Mouse (Mus musculus) liver, embryonic 15.5 days (tissue): ENCODE measurements at regions not wholly inside any gene's neighbourhood (a gene's known extent, or its start where the extent isn't known, plus 50 kb on each side); places are given as distances from the start of the nearest gene placed in this dataset.

ENCODE experiments used
- ATAC-seq: fragments of 200-750 bp; cut with Nextera tagmentation; 2 replicates; pipeline ENCODE4 v1.8.0; 2017; ENCODE audit warnings: moderate number of reproducible peaks, mild to moderate bottlenecking, moderate library complexity; ENCODE audit not compliant: insufficient read depth
- H3K27ac ChIP-seq: fragments of 300-500 bp; sonication (generic); replicated peaks from 2 replicates; pipeline ENCODE4 v1.5.1; 2015; ENCODE audit warnings: mild to moderate bottlenecking, inconsistent platforms
- H3K27me3 ChIP-seq: fragments of 300-500 bp; sonication (generic); 2 replicates; pipeline ENCODE4 v1.6.1; 2015; ENCODE audit warnings: mild to moderate bottlenecking, inconsistent platforms
- H3K36me3 ChIP-seq: fragments of 300-500 bp; sonication (generic); replicated peaks from 2 replicates; pipeline ENCODE4 v1.6.1; 2015; ENCODE audit warnings: moderate library complexity, mild to moderate bottlenecking, inconsistent platforms
- H3K4me1 ChIP-seq: fragments of 300-500 bp; sonication (generic); replicated peaks from 2 replicates; pipeline ENCODE4 v1.6.1; 2015; ENCODE audit warnings: inconsistent platforms
- H3K4me2 ChIP-seq: fragments of 300-500 bp; sonication (generic); 2 replicates; pipeline ENCODE4 v1.6.1; 2015; ENCODE audit warnings: moderate library complexity, mild to moderate bottlenecking, inconsistent platforms
- H3K4me3 ChIP-seq: fragments of 300-500 bp; sonication (generic); replicated peaks from 2 replicates; pipeline ENCODE4 v1.5.1; 2015; ENCODE audit warnings: mild to moderate bottlenecking, inconsistent platforms
- H3K9ac ChIP-seq: fragments of 300-500 bp; sonication (generic); 2 replicates; pipeline ENCODE4 v1.6.1; 2015; ENCODE audit warnings: moderate library complexity, mild to moderate bottlenecking, inconsistent platforms
- H3K9me3 ChIP-seq: fragments of 300-500 bp; sonication (generic); replicated peaks from 2 replicates; pipeline ENCODE4 v1.6.1; 2016; ENCODE audit warnings: inconsistent platforms
- WGBS: fragments of 180-500 bp; shearing (Covaris S2); methylation state at CpG from one replicate; pipeline ENCODE4 v1.1.7; 2015; ENCODE audit warnings: mixed read lengths; ENCODE audit not compliant: insufficient replicate concordance; 5-methylcytosine and 5-hydroxymethylcytosine counted together

DNA sequence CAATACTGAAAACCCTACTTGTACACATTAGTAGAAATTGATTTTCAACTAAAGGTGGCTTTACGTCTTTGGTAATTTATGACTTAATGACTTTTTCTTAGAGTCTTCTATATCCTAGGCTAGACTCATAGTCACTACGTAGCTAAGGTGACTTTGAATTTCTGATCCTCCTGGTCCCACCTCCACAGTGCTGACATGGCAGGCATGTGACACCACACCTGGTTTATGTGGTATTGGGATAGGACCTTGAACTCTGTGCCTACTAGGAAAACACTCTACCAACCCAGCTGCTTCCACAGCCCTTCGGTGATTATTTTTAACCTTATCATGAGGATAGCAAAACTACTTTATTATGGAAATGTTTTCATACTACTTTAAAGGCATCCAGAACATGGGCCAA lies 51.5 kb upstream of the D7Ertd443e start:
- no peak overlapping the region for H3K9ac ChIP-seq
- H3K4me1 ChIP-seq, result no peaks in the 10 kb centered on the region
- no peaks in the 10 kb centered on the region for H3K27me3 ChIP-seq
- no peak overlapping the region for H3K4me2 ChIP-seq
- ATAC-seq, result no peak
- H3K36me3 ChIP-seq, result no peaks in the 10 kb centered on the region
- H3K9me3 ChIP-seq, result no peaks in the 10 kb centered on the region
- no peak overlapping the region for H3K4me3 ChIP-seq
- no peak overlapping the region for H3K27ac ChIP-seq
- 65% methylated on average over 3 of the region's 3 CpGs for WGBS

DNA sequence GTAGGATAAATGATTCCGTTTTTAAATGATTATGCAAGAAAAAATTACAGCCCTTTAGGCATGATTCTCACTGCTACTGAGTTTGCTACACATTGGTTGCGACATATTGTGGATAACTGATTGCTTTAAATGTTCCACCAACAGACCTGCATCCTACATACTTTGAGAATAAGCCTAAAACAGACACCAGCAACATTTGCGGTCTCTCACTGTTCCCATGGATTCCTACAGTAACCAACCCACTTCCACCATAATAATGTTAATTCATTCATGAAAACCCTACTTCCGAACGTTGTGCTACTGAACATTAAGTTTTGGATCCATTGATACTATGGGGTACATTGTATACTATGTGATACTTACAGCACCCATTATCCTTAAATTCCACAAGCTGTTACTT lies 53.8 kb upstream of the D7Ertd443e start:
- ATAC-seq, result no peak
- no peaks in the 10 kb centered on the region for H3K36me3 ChIP-seq
- no peak overlapping the region for H3K27ac ChIP-seq
- no peak overlapping the region for H3K4me3 ChIP-seq
- H3K27me3 ChIP-seq, result no peaks in the 10 kb centered on the region
- H3K9me3 ChIP-seq, result no peaks in the 10 kb centered on the region
- H3K4me2 ChIP-seq, result no peak overlapping the region
- H3K9ac ChIP-seq, result no peak overlapping the region
- no peaks in the 10 kb centered on the region for H3K4me1 ChIP-seq
- WGBS, result 61% methylated on average over 5 of the region's 5 CpGs

- H3K4me2 ChIP-seq, result no peak overlapping the region
- no peak for ATAC-seq
- no peak overlapping the region for H3K9ac ChIP-seq
- H3K9me3 ChIP-seq, result no peaks in the 10 kb centered on the region
- no peaks in the 10 kb centered on the region for H3K36me3 ChIP-seq
- H3K4me3 ChIP-seq, result no peak overlapping the region
- H3K27me3 ChIP-seq, result no peaks in the 10 kb centered on the region
- H3K4me1 ChIP-seq, result no peaks in the 10 kb centered on the region
- no peak overlapping the region for H3K27ac ChIP-seq
- 49% methylated on average over 8 of the region's 8 CpGs for WGBS
Measured at GRCm38 (mm10) chr7:134445008-134445806, 59.7 kb upstream of the D7Ertd443e start.

GRCm38 (mm10) chr7:134447648-134448202 lies 62.3 kb upstream of the D7Ertd443e start:
- Histone ChIP-seq H3K36me3 (no peaks in the 10 kb centered on the region), H3K27ac (no peak overlapping the region), H3K4me1 (no peaks in the 10 kb centered on the region), H3K9ac (no peak overlapping the region), H3K27me3 (no peaks in the 10 kb centered on the region), H3K4me2 (no peak overlapping the region), H3K9me3 (no peaks in the 10 kb centered on the region), H3K4me3 (no peak overlapping the region)
- ATAC-seq, result no peak

DNA sequence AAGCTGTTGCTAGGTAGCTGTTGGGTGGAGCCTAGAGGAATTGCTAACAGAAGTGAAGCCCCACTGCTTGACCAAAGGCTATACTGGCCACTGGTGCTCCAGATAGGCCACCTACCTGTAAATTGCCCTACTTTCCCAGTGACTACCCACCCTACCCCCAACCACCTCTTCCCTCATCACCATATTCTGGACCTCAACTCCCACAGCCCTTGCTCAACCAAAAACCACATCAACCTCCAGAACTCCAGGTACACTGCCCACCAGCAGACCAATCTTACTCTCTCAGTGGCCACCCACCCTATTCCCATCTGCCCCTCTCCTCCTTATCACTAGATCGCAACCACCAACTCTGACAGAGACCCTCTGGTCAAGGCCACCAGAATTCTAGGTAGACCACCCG lies 63.4 kb upstream of the D7Ertd443e start:
- H3K4me1 ChIP-seq, result no peaks in the 10 kb centered on the region
- H3K36me3 ChIP-seq, result no peaks in the 10 kb centered on the region
- no peak overlapping the region for H3K4me3 ChIP-seq
- no peak overlapping the region for H3K4me2 ChIP-seq
- ATAC-seq, result no peak
- no peaks in the 10 kb centered on the region for H3K9me3 ChIP-seq
- WGBS, result 46% methylated on average over 2 of the region's 2 CpGs
- H3K27me3 ChIP-seq, result no peaks in the 10 kb centered on the region
- no peak overlapping the region for H3K27ac ChIP-seq
- H3K9ac ChIP-seq, result no peak overlapping the region

- Histone ChIP-seq H3K9me3 (no peaks in the 10 kb centered on the region), H3K4me3 (no peak overlapping the region), H3K4me1 (no peaks in the 10 kb centered on the region), H3K36me3 (no peaks in the 10 kb centered on the region), H3K27me3 (no peaks in the 10 kb centered on the region), H3K9ac (no peak overlapping the region), H3K4me2 (no peak overlapping the region), H3K27ac (no peak overlapping the region)
- WGBS, result 72% methylated on average over 3 of the region's 3 CpGs
- no peak for ATAC-seq
Measured at GRCm38 (mm10) chr7:134462677-134463076, 77.2 kb upstream of the D7Ertd443e start.

- Histone ChIP-seq H3K4me3 (no peak overlapping the region), H3K27me3 (no peaks in the 10 kb centered on the region), H3K36me3 (no peaks in the 10 kb centered on the region), H3K4me1 (no peaks in the 10 kb centered on the region), H3K9ac (no peak overlapping the region), H3K27ac (no peak overlapping the region), H3K9me3 (no peaks in the 10 kb centered on the region), H3K4me2 (no peak overlapping the region)
- 68% methylated on average over 4 of the region's 4 CpGs for WGBS
- no peak for ATAC-seq
Measured at GRCm38 (mm10) chr7:134463380-134463779, 77.9 kb upstream of the D7Ertd443e start.

GRCm38 (mm10) chr7:134467216-134467615 lies 81.8 kb upstream of the D7Ertd443e start:
- no peak overlapping the region for H3K4me2 ChIP-seq
- H3K27me3 ChIP-seq, result no peaks in the 10 kb centered on the region
- H3K4me1 ChIP-seq, result no peaks in the 10 kb centered on the region
- no peaks in the 10 kb centered on the region for H3K9me3 ChIP-seq
- H3K36me3 ChIP-seq, result no peaks in the 10 kb centered on the region
- no peak overlapping the region for H3K27ac ChIP-seq
- no peak for ATAC-seq
- 49% methylated on average over 3 of the region's 3 CpGs for WGBS
- H3K4me3 ChIP-seq, result no peak overlapping the region
- no peak overlapping the region for H3K9ac ChIP-seq

GRCm38 (mm10) chr7:134471286-134471685 lies 85.8 kb upstream of the D7Ertd443e start:
- H3K9ac ChIP-seq, result no peak overlapping the region
- no peak overlapping the region for H3K4me2 ChIP-seq
- no peaks in the 10 kb centered on the region for H3K4me1 ChIP-seq
- H3K9me3 ChIP-seq, result no peaks in the 10 kb centered on the region
- ATAC-seq, result no peak
- no peaks in the 10 kb centered on the region for H3K36me3 ChIP-seq
- no peak overlapping the region for H3K4me3 ChIP-seq
- no peaks in the 10 kb centered on the region for H3K27me3 ChIP-seq
- 12% methylated on average over 2 of the region's 2 CpGs for WGBS
- H3K27ac ChIP-seq, result no peak overlapping the region

GRCm38 (mm10) chr7:134491326-134491725 lies 105.9 kb upstream of the D7Ertd443e start:
- H3K36me3 ChIP-seq, result no peaks in the 10 kb centered on the region
- H3K4me3 ChIP-seq, result no peak overlapping the region
- no peaks in the 10 kb centered on the region for H3K27me3 ChIP-seq
- H3K9me3 ChIP-seq, result no peaks in the 10 kb centered on the region
- no peaks in the 10 kb centered on the region for H3K4me1 ChIP-seq
- ATAC-seq, result no peak
- H3K9ac ChIP-seq, result no peak overlapping the region
- 57% methylated on average over 4 of the region's 4 CpGs for WGBS
- H3K27ac ChIP-seq, result no peak overlapping the region
- H3K4me2 ChIP-seq, result no peak overlapping the region

- H3K36me3 ChIP-seq, result no peaks in the 10 kb centered on the region
- H3K9me3 ChIP-seq, result no peaks in the 10 kb centered on the region
- H3K27ac ChIP-seq, result no peak overlapping the region
- no peak overlapping the region for H3K4me3 ChIP-seq
- WGBS, result 51% methylated on average over 11 of the region's 11 CpGs
- H3K27me3 ChIP-seq, result no peaks in the 10 kb centered on the region
- H3K9ac ChIP-seq, result no peak overlapping the region
- H3K4me2 ChIP-seq, result no peak overlapping the region
- no peaks in the 10 kb centered on the region for H3K4me1 ChIP-seq
- ATAC-seq, result no peak
Measured at GRCm38 (mm10) chr7:134497219-134497618, 111.8 kb upstream of the D7Ertd443e start.

DNA sequence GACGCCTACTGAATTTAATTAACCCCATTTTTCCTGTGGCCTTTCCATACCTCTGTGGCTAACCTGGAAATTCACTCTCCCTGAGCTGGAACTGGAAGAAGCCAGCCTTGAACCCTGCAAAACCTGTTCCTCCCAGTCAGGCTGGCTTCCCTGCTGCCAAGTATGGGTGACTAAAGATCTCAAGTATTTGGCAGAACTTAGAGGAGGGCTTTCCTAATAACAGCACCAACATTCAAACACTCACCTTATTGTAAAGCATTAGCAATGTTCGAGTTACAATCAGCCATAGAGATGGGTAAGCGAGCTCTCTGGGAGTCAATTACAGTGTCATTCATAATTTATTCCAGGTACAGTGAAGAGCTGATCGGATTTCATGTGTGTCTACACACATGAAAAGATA lies 112.4 kb upstream of the D7Ertd443e start:
- ATAC-seq, result no peak
- Histone ChIP-seq H3K9ac (no peak overlapping the region), H3K4me2 (no peak overlapping the region)

More for the DNA sequence above, 112.4 kb upstream of the D7Ertd443e start:
- Histone ChIP-seq H3K4me1 (no peaks in the 10 kb centered on the region), H3K27me3 (no peaks in the 10 kb centered on the region), H3K9me3 (no peaks in the 10 kb centered on the region), H3K27ac (no peak overlapping the region), H3K4me3 (no peak overlapping the region), H3K36me3 (no peaks in the 10 kb centered on the region)
- 53% methylated on average over 4 of the region's 4 CpGs for WGBS
